Mouse (Mus musculus): ENCODE measurements at regions not wholly inside any gene's neighbourhood (a gene's known extent, or its start where the extent isn't known, plus 50 kb on each side); places are given as distances from the start of the nearest gene placed in this dataset.
"Not testable (repeated sequence)": the region's sequence is repeated elsewhere in the genome, so short reads cannot be mapped to it uniquely, and the experiment has no call there.

- H3K9me3 ChIP-seq; H3K9ac ChIP-seq; H3K27me3 ChIP-seq (replicated peaks); H3K4me1 ChIP-seq; H3K27ac ChIP-seq; H3K36me3 ChIP-seq: not testable (repeated sequence)
- ATAC-seq (ENCODE audit: insufficient read depth, low FRiP score, low read depth), result peak; percentile 80; the same call in 1 of the 2 replicates
- peak overlapping the region; percentile 26 for H3K4me3 ChIP-seq (replicated peaks)
- WGBS, result 6% methylated on average over 14 of the region's 14 CpGs
- peak overlapping the region; percentile 57 for H3K4me2 ChIP-seq
These were observed 68.3 kb downstream of the Hsp90b1 start for GRCm38 (mm10) chr10:86636953-86637376.

GRCm38 (mm10) chr10:86636515-86636914 is 68.8 kb downstream of the Hsp90b1 start:
- H3K27me3 ChIP-seq (replicated peaks); H3K4me1 ChIP-seq; H3K9ac ChIP-seq; H3K27ac ChIP-seq; H3K36me3 ChIP-seq; ATAC-seq (ENCODE audit: insufficient read depth, low FRiP score, low read depth); H3K9me3 ChIP-seq: not testable (repeated sequence)
- H3K4me2 ChIP-seq, result peak overlapping the region; percentile 57
- 24% methylated on average over 6 of the region's 6 CpGs for WGBS
- H3K4me3 ChIP-seq (replicated peaks), result peak overlapping the region; percentile 26

- not testable (repeated sequence) for H3K27ac ChIP-seq; ATAC-seq (ENCODE audit: insufficient read depth, low FRiP score, low read depth); H3K4me2 ChIP-seq; H3K9ac ChIP-seq; H3K27me3 ChIP-seq (replicated peaks); H3K4me3 ChIP-seq (replicated peaks); H3K36me3 ChIP-seq; H3K9me3 ChIP-seq; H3K4me1 ChIP-seq
These were observed 78.6 kb downstream of the Hsp90b1 start for GRCm38 (mm10) chr10:86626734-86627133.

- WGBS, result 76% methylated on average over 6 of the region's 6 CpGs
- not testable (repeated sequence) for H3K27ac ChIP-seq; H3K4me3 ChIP-seq (replicated peaks); ATAC-seq (ENCODE audit: insufficient read depth, low FRiP score, low read depth); H3K9ac ChIP-seq; H3K4me2 ChIP-seq; H3K27me3 ChIP-seq (replicated peaks); H3K4me1 ChIP-seq; H3K36me3 ChIP-seq; H3K9me3 ChIP-seq
These were observed 87.2 kb downstream of the Hsp90b1 start for GRCm38 (mm10) chr10:86617958-86618664.

- not testable (repeated sequence) for H3K9me3 ChIP-seq; ATAC-seq (ENCODE audit: insufficient read depth, low FRiP score, low read depth); H3K27me3 ChIP-seq (replicated peaks); H3K4me2 ChIP-seq; H3K9ac ChIP-seq; H3K4me3 ChIP-seq (replicated peaks); H3K36me3 ChIP-seq; H3K27ac ChIP-seq; H3K4me1 ChIP-seq
- 22% methylated on average over 1 of the region's 1 CpGs for WGBS
These were observed 93.0 kb downstream of the Hsp90b1 start for GRCm38 (mm10) chr10:86612341-86612740.

GRCm38 (mm10) chr10:86610027-86610426 is 95.3 kb downstream of the Hsp90b1 start:
- not testable (repeated sequence) for H3K27me3 ChIP-seq (replicated peaks); H3K9me3 ChIP-seq; H3K4me1 ChIP-seq; ATAC-seq (ENCODE audit: insufficient read depth, low FRiP score, low read depth); H3K4me2 ChIP-seq; H3K9ac ChIP-seq; H3K36me3 ChIP-seq; H3K4me3 ChIP-seq (replicated peaks); H3K27ac ChIP-seq
- WGBS, result 48% methylated on average over 2 of the region's 2 CpGs

- not testable (repeated sequence) for H3K9ac ChIP-seq
These were observed 102.1 kb upstream of the Syn3 start for GRCm38 (mm10) chr10:86600843-86601242.

GRCm38 (mm10) chr10:86599991-86600390 is 101.3 kb upstream of the Syn3 start:
- not testable (repeated sequence) for ATAC-seq (ENCODE audit: insufficient read depth, low FRiP score, low read depth); H3K27me3 ChIP-seq (replicated peaks); H3K4me1 ChIP-seq; H3K27ac ChIP-seq; H3K9ac ChIP-seq; H3K36me3 ChIP-seq; H3K9me3 ChIP-seq; H3K4me2 ChIP-seq; H3K4me3 ChIP-seq (replicated peaks)
- 88% methylated on average over 7 of the region's 7 CpGs for WGBS

More at GRCm38 (mm10) chr10:86600843-86601242, 102.1 kb upstream of the Syn3 start:
- not testable (repeated sequence) for H3K27ac ChIP-seq; H3K9me3 ChIP-seq; ATAC-seq (ENCODE audit: insufficient read depth, low FRiP score, low read depth); H3K36me3 ChIP-seq; H3K4me3 ChIP-seq (replicated peaks); H3K4me2 ChIP-seq; H3K27me3 ChIP-seq (replicated peaks); H3K4me1 ChIP-seq
- WGBS, result 53% methylated on average over 7 of the region's 7 CpGs

- ATAC-seq (ENCODE audit: insufficient read depth, low FRiP score, low read depth), result not testable (repeated sequence)
These were observed 91.5 kb upstream of the Syn3 start for GRCm38 (mm10) chr10:86590211-86590610.

GRCm38 (mm10) chr10:86566875-86567274 is 68.2 kb upstream of the Syn3 start:
- H3K4me3 ChIP-seq (replicated peaks); H3K27me3 ChIP-seq (replicated peaks); H3K36me3 ChIP-seq; H3K27ac ChIP-seq; H3K9ac ChIP-seq; H3K4me1 ChIP-seq; H3K9me3 ChIP-seq; H3K4me2 ChIP-seq; ATAC-seq (ENCODE audit: insufficient read depth, low FRiP score, low read depth): not testable (repeated sequence)
- 57% methylated on average over 2 of the region's 2 CpGs for WGBS

More at GRCm38 (mm10) chr10:86590211-86590610, 91.5 kb upstream of the Syn3 start:
- not testable (repeated sequence) for H3K36me3 ChIP-seq; H3K4me3 ChIP-seq (replicated peaks); H3K4me1 ChIP-seq; H3K27me3 ChIP-seq (replicated peaks); H3K9ac ChIP-seq; H3K4me2 ChIP-seq; H3K9me3 ChIP-seq; H3K27ac ChIP-seq
- 75% methylated on average over 2 of the region's 2 CpGs for WGBS

GRCm38 (mm10) chr10:86555843-86556242 is 57.1 kb upstream of the Syn3 start:
- H3K36me3 ChIP-seq, result no peaks in the 10 kb centered on the region
- no peaks in the 10 kb centered on the region for H3K4me1 ChIP-seq
- H3K4me2 ChIP-seq, result no peak overlapping the region
- H3K9me3 ChIP-seq, result no peaks in the 10 kb centered on the region
- no peak overlapping the region for H3K9ac ChIP-seq
- H3K4me3 ChIP-seq (replicated peaks), result no peak overlapping the region
- 58% methylated on average over 8 of the region's 8 CpGs for WGBS
- H3K27me3 ChIP-seq (replicated peaks), result no peaks in the 10 kb centered on the region
- no peak for ATAC-seq (ENCODE audit: insufficient read depth, low FRiP score, low read depth)
- no peak overlapping the region for H3K27ac ChIP-seq
